Mouse (Mus musculus): ENCODE results near the gene Nr1h4. TPM values are rescaled to one million over a fixed set of nuclear protein-coding genes. Genes with fewer than 3 reads are reported as not detected.

The Nr1h4 gene
- polyA plus RNA-seq, 1 experiment from 2014 or later, result 9.9 TPM

DNA sequence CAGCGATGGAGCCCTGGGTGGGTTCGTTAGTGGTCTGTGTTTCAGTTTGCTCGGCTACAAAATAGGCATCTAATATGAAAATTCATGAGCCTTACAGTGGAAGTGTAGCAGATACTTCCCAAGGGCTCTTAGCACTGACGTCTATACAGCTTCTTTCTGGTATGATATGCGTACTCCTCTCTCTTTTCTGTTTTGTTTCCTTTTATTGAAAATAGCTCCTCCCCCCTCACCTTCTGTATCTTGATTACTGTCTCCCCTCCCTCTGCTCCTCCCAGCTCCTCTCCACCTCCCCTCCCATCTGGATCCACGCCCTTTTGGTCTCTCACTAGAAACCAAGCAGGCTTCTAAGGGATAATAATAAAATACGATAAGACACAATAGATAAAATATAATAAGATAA, 37.8 kb downstream of the Nr1h4 start:
- Histone ChIP-seq H3K9me3 (no peaks in the 10 kb centered on the region), H3K36me3 (no peaks in the 10 kb centered on the region), H3K9ac (no peak overlapping the region), H3K27me3 (replicated peaks) (no peaks in the 10 kb centered on the region), H3K27ac (no peak overlapping the region), H3K4me2 (no peak overlapping the region), H3K4me1 (no peaks in the 10 kb centered on the region), H3K4me3 (replicated peaks) (no peak overlapping the region)
- 69% methylated on average over 7 of the region's 7 CpGs for WGBS
- no peak for ATAC-seq (ENCODE audit: insufficient read depth, low FRiP score, low read depth)

DNA sequence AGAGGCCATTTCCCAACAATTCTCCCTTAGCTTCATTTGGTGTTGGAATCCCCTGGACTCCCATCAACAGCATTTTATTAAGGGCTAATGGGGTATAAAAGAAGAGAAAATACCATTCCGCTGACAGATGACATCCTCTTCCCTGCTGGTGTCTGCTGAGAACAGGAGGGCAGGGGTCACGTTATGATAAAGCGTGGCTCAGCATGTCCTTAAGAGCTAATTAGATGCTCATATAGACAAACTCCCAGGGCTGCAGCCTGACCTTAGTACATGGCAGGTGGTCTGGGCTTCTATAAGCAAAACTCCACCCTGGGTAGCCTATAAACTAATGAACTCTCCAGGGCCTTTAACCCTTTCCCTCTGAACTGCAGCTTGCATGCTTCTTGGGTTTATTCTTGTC, 42.1 kb downstream of the Nr1h4 start:
- Histone ChIP-seq H3K36me3 (no peaks in the 10 kb centered on the region), H3K27ac (no peak overlapping the region), H3K4me1 (no peaks in the 10 kb centered on the region), H3K4me2 (no peak overlapping the region), H3K27me3 (replicated peaks) (no peaks in the 10 kb centered on the region), H3K9me3 (no peaks in the 10 kb centered on the region), H3K9ac (no peak overlapping the region), H3K4me3 (replicated peaks) (no peak overlapping the region)
- 33% methylated on average over 3 of the region's 3 CpGs for WGBS
- ATAC-seq (ENCODE audit: insufficient read depth, low FRiP score, low read depth), result no peak

DNA sequence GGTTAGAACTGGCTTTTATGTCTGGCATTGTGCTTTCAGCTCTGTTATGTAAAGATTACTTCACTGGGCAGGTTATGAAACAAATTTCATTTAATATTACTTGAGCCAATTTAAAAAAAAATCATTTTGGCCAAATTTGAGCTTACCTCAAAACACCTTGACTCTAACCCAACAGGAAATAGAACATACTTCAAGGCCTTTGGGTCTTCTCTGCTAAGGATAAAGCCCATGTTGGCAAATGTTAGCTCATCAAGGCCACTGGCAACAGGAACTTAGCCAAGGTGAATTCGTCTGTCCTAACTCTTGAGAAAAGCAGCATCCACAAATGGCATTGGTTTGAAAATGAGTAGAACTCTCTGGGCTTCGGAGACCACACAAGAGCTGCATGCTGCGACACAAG, 43.1 kb downstream of the Nr1h4 start:
- H3K9ac ChIP-seq, result no peak overlapping the region
- no peak overlapping the region for H3K4me2 ChIP-seq
- no peaks in the 10 kb centered on the region for H3K4me1 ChIP-seq
- no peak overlapping the region for H3K27ac ChIP-seq
- ATAC-seq (ENCODE audit: insufficient read depth, low FRiP score, low read depth), result no peak
- H3K36me3 ChIP-seq, result no peaks in the 10 kb centered on the region
- H3K27me3 ChIP-seq (replicated peaks), result no peaks in the 10 kb centered on the region
- H3K4me3 ChIP-seq (replicated peaks), result no peak overlapping the region
- WGBS, result 81% methylated on average over 3 of the region's 3 CpGs
- no peaks in the 10 kb centered on the region for H3K9me3 ChIP-seq

- H3K27me3 ChIP-seq (replicated peaks), result no peaks in the 10 kb centered on the region
- H3K4me2 ChIP-seq, result no peak overlapping the region
- H3K9ac ChIP-seq, result no peak overlapping the region
- no peaks in the 10 kb centered on the region for H3K9me3 ChIP-seq
- H3K36me3 ChIP-seq, result no peaks in the 10 kb centered on the region
- no peak for ATAC-seq (ENCODE audit: insufficient read depth, low FRiP score, low read depth)
- no peak overlapping the region for H3K27ac ChIP-seq
- WGBS, result 60% methylated on average over 4 of the region's 4 CpGs
- no peak overlapping the region for H3K4me3 ChIP-seq (replicated peaks)
- no peaks in the 10 kb centered on the region for H3K4me1 ChIP-seq
These were observed 43.9 kb downstream of the Nr1h4 start for GRCm38 (mm10) chr10:89489459-89489858.

GRCm38 (mm10) chr10:89486995-89487742, 46.2 kb downstream of the Nr1h4 start:
- no peak for ATAC-seq (ENCODE audit: insufficient read depth, low FRiP score, low read depth)
- no peaks in the 10 kb centered on the region for H3K4me1 ChIP-seq
- WGBS, result 68% methylated on average over 4 of the region's 4 CpGs
- H3K9ac ChIP-seq, result no peak overlapping the region
- H3K27me3 ChIP-seq (replicated peaks), result no peaks in the 10 kb centered on the region
- H3K36me3 ChIP-seq, result no peaks in the 10 kb centered on the region
- H3K9me3 ChIP-seq, result no peaks in the 10 kb centered on the region
- H3K4me3 ChIP-seq (replicated peaks), result no peak overlapping the region
- H3K4me2 ChIP-seq, result no peak overlapping the region
- H3K27ac ChIP-seq, result no peak overlapping the region

GRCm38 (mm10) chr10:89484907-89485306, 48.5 kb downstream of the Nr1h4 start:
- Histone ChIP-seq H3K4me2 (no peak overlapping the region), H3K9ac (no peak overlapping the region), H3K9me3 (no peaks in the 10 kb centered on the region), H3K36me3 (no peaks in the 10 kb centered on the region), H3K27ac (no peak overlapping the region), H3K4me3 (replicated peaks) (no peak overlapping the region), H3K4me1 (no peaks in the 10 kb centered on the region), H3K27me3 (replicated peaks) (no peaks in the 10 kb centered on the region)
- ATAC-seq (ENCODE audit: insufficient read depth, low FRiP score, low read depth), result no peak

DNA sequence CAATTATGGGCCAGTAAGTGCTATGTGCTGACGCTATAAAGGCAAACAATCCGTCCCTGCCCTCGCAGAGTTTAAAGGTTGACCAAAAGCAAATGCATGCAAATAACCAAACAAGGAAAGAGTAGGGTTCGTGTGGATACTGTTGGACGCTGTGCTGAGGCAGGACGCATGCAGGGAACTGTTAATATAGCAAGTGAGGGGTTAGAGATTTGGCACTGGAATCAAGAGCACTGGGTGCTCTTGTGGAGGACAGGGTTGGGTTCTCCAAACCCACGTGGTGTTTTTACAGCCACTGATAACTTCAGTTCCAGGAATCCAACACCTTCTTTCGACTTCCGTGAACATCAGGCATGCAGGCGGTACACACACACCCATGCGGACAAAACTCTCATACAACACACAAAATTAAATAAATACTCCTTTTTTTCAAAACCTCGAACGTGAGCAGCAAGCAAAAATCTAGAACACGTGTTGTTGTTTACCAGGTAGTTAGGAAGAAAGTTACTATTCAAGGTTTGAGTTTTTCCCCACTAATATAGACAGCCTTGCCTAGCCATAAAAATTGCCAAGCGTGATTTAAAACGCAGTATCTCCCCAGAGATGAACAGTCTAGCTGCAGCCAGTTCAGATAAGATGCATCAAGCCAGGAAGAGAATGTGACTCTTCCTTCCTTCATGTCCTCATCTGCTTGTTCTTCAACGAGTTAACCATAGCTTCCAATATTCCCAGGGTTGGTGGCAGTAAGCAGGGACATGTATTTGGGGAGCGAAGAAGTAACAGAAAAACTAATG, 49.4 kb downstream of the Nr1h4 start:
- H3K4me2 ChIP-seq, result no peak overlapping the region
- no peak for ATAC-seq (ENCODE audit: insufficient read depth, low FRiP score, low read depth)
- no peak overlapping the region for H3K4me3 ChIP-seq (replicated peaks)
- no peak overlapping the region for H3K27ac ChIP-seq
- H3K4me1 ChIP-seq, result no peaks in the 10 kb centered on the region
- no peaks in the 10 kb centered on the region for H3K9me3 ChIP-seq
- no peaks in the 10 kb centered on the region for H3K36me3 ChIP-seq
- no peak overlapping the region for H3K9ac ChIP-seq
- no peaks in the 10 kb centered on the region for H3K27me3 ChIP-seq (replicated peaks)
- WGBS, result 71% methylated on average over 18 of the region's 18 CpGs

DNA sequence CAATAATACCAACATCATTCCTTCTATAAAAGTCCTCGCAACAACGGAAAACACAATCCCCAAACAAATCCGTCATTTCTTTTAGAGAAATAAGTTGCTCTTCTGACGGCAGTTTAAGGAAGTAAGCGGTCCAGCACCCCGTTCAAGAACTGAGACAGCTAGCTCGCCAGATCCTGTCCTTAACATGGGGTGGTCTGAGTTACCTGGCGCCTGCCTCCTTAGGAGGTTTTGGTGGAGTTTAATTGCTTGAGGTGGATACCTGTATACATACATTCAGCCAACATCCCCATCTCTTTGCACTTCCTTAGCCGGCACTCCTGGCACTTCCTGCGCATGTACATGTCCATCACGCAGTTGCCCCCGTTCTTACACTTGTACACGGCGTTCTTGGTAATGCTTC, 50.3 kb downstream of the Nr1h4 start:
- 83% methylated on average over 14 of the region's 14 CpGs for WGBS
- Histone ChIP-seq H3K27me3 (replicated peaks) (no peaks in the 10 kb centered on the region), H3K9me3 (no peaks in the 10 kb centered on the region), H3K36me3 (no peaks in the 10 kb centered on the region), H3K27ac (no peak overlapping the region), H3K9ac (no peak overlapping the region), H3K4me1 (no peaks in the 10 kb centered on the region), H3K4me3 (replicated peaks) (no peak overlapping the region), H3K4me2 (no peak overlapping the region)
- ATAC-seq (ENCODE audit: insufficient read depth, low FRiP score, low read depth), result no peak

DNA sequence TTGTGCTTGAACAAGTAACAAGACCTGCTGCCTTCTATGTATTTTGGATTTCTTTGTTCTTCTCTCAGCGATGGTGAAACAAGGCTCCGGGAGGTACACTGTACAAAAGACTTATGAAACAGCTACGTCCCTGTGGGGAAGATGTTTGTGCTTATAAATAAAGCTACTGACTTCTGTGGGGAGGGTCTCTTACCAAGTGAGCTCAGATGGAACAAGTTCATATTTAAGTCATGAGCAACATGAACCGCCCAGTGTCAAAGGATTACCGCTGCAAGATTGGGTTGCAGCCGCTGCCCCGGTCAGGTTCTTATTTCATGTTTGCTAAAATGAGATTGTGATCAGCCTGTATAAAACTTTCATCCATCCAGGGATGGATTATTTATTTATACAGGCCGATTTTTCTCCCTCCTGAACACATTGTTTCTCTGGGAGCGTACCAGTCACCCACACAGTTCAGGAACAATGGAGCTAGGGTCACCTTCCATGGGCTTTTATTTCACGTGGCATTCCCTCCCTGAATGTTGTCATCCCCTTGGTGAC, 51.2 kb downstream of the Nr1h4 start:
- ATAC-seq (ENCODE audit: insufficient read depth, low FRiP score, low read depth), result no peak
- no peaks in the 10 kb centered on the region for H3K4me1 ChIP-seq

DNA sequence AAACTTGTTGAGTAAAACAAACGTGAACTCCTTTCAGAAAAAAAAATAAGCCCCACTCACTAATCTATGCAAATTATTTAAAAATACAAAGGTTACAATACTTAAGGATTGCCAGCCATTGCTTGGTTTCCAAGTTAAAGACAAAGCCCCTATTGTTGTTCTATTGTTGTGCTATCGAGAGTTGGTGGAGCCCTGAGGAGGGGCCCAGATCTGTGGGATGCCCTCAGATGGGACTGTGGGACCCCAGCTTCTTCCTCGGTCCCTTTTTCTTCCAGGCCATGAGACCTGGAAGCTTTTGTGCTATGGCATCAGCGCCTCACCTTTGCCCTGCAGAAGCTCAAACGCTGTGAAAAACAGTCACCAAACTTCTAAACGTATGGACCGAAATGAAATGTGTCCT, 51.7 kb downstream of the Nr1h4 start:
- H3K4me3 ChIP-seq (replicated peaks), result no peak overlapping the region
- ATAC-seq (ENCODE audit: insufficient read depth, low FRiP score, low read depth), result no peak

More for the DNA sequence above, 51.2 kb downstream of the Nr1h4 start:
- Histone ChIP-seq H3K4me2 (no peak overlapping the region), H3K27me3 (replicated peaks) (no peaks in the 10 kb centered on the region), H3K36me3 (no peaks in the 10 kb centered on the region), H3K27ac (no peak overlapping the region), H3K9ac (no peak overlapping the region), H3K4me3 (replicated peaks) (no peak overlapping the region), H3K9me3 (no peaks in the 10 kb centered on the region)
- WGBS, result 67% methylated on average over 10 of the region's 10 CpGs

GRCm38 (mm10) chr10:89478766-89479165, 54.6 kb downstream of the Nr1h4 start:
- H3K4me3 ChIP-seq (replicated peaks), result no peak overlapping the region
- no peaks in the 10 kb centered on the region for H3K36me3 ChIP-seq
- no peaks in the 10 kb centered on the region for H3K4me1 ChIP-seq
- H3K9ac ChIP-seq, result no peak overlapping the region
- ATAC-seq (ENCODE audit: insufficient read depth, low FRiP score, low read depth), result no peak
- H3K27ac ChIP-seq, result no peak overlapping the region
- no peak overlapping the region for H3K4me2 ChIP-seq
- no peaks in the 10 kb centered on the region for H3K9me3 ChIP-seq
- 86% methylated on average over 8 of the region's 8 CpGs for WGBS
- no peaks in the 10 kb centered on the region for H3K27me3 ChIP-seq (replicated peaks)

More for the DNA sequence above, 51.7 kb downstream of the Nr1h4 start:
- Histone ChIP-seq H3K4me1 (no peaks in the 10 kb centered on the region), H3K9ac (no peak overlapping the region), H3K4me2 (no peak overlapping the region), H3K9me3 (no peaks in the 10 kb centered on the region), H3K27ac (no peak overlapping the region), H3K36me3 (no peaks in the 10 kb centered on the region), H3K27me3 (replicated peaks) (no peaks in the 10 kb centered on the region)
- 62% methylated on average over 7 of the region's 7 CpGs for WGBS

DNA sequence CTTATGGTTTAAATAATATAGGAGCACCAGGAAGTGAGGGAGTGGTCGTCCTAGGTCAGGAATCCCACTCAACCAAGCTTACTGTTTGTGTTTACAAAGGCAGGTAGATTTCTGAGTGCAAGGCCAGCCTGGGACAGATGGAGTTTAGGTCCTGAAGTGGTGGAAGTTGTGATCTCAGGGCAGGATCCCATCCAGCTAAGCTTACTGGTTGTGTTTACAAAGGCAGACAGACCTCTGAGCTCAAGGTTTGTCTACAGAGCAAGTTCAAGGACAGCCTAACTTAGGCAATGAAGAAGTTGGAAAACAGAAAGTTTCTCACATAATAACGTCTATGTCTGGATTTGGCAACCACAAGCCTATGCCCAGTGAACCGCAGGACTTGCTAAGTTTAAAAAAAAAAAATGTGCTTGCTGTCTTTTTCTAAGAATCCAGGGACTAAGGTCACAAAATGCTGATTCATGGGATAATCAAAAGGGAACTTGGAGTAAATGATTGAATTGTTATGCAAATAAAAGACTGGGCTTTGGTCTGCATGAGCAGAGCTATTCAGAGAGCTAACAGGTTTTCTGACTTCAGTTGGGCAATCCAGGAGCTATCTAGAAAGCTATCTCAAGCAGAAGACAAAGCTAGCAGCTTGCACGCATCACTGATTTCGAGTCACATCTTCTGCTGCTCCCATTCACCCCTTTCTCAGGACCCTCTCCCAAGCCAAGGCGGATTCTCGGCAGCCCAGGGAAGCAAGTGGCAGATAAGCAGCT, 62.6 kb downstream of the Nr1h4 start:
- ATAC-seq (ENCODE audit: insufficient read depth, low FRiP score, low read depth), result no peak

More for the DNA sequence above, 62.6 kb downstream of the Nr1h4 start:
- no peaks in the 10 kb centered on the region for H3K36me3 ChIP-seq
- H3K4me2 ChIP-seq, result no peak overlapping the region
- H3K27me3 ChIP-seq (replicated peaks), result no peaks in the 10 kb centered on the region
- no peaks in the 10 kb centered on the region for H3K4me1 ChIP-seq
- H3K4me3 ChIP-seq (replicated peaks), result no peak overlapping the region
- no peaks in the 10 kb centered on the region; the same call in 1 of the 2 replicates for H3K9me3 ChIP-seq
- H3K27ac ChIP-seq, result no peak overlapping the region
- no peak overlapping the region for H3K9ac ChIP-seq
- 72% methylated on average over 7 of the region's 7 CpGs for WGBS
